Mouse (Mus musculus) heart, embryonic 10.5 days (tissue): ENCODE results near the gene Bcl7c. TPM values are rescaled to one million over a fixed set of nuclear protein-coding genes. Genes with fewer than 3 reads are reported as not detected.

ENCODE experiments used
- DNase-seq: peaks from one replicate; pipeline ENCODE4 v3.0.0-alpha.2; 2017; ENCODE audit warnings: low spot score
- H3K27ac ChIP-seq: fragments of 300-500 bp; sonication (generic); 2 replicates; pipeline ENCODE4 v1.5.1; 2016; ENCODE audit warnings: mild to moderate bottlenecking
- H3K27me3 ChIP-seq: fragments of 300-500 bp; sonication (generic); 2 replicates; pipeline ENCODE4 v1.6.1; 2016; ENCODE audit warnings: mild to moderate bottlenecking; ENCODE audit not compliant: poor library complexity, insufficient read depth, severe bottlenecking
- H3K36me3 ChIP-seq: fragments of 300-500 bp; sonication (generic); 2 replicates; pipeline ENCODE4 v1.6.1; 2016; ENCODE audit warnings: mild to moderate bottlenecking, moderate library complexity
- H3K4me1 ChIP-seq: fragments of 300-500 bp; sonication (generic); 2 replicates; pipeline ENCODE4 v1.6.1; 2016; ENCODE audit warnings: mild to moderate bottlenecking
- H3K4me3 ChIP-seq: fragments of 300-500 bp; sonication (generic); 2 replicates; pipeline ENCODE4 v1.5.1; 2016; ENCODE audit warnings: mild to moderate bottlenecking, moderate library complexity
- H3K9me3 ChIP-seq: fragments of 300-500 bp; sonication (generic); 2 replicates; pipeline ENCODE4 v1.6.1; 2016; ENCODE audit warnings: mild to moderate bottlenecking, moderate library complexity
- WGBS: fragments of 180-500 bp; shearing (Covaris S2); methylation state at CpG from one replicate; pipeline ENCODE4 v1.1.7; 2016; 5-methylcytosine and 5-hydroxymethylcytosine counted together
- polyA plus RNA-seq: library from polyadenylated mRNA; unstranded; fragments of >200 nt; fragmentation: Nextera tagmentation; extraction: Ambion mirVana; gene quantifications from 2 replicates; pipeline ENCODE4 v1.2.1, GENCODE M21; 2016

Gene Bcl7c
- polyA plus RNA-seq, result 32.3 and 59.4 TPM in 2 replicates

GRCm38 (mm10) chr7:127708207-127709078, at the start of gene Bcl7c:
TSS of gene Bcl7c (minus strand) at chr7:127708933.
- Histone ChIP-seq H3K27ac (peak within 1 kb of the TSS; percentile 96), H3K9me3 (no peaks in the 10 kb centered on the region), H3K4me1 (peaks cover 31% of the 10 kb centered on the region), H3K4me3 (peak within 1 kb of the TSS; percentile 81), H3K36me3 (peaks cover 30% of the 10 kb centered on the region), H3K27me3 (no peaks in the 10 kb centered on the region)
- under 1% methylated on average over 88 of the region's 90 CpGs for WGBS
- DNase-seq, result peak; percentile 97

- WGBS, result 86% methylated on average over 7 of the region's 7 CpGs
- peaks cover 6% of the 10 kb centered on the region for H3K4me1 ChIP-seq
- peaks cover 100% of the 10 kb centered on the region for H3K36me3 ChIP-seq
- H3K9me3 ChIP-seq, result no peaks in the 10 kb centered on the region
- DNase-seq, result no peak
- peaks cover 97% of the 10 kb centered on the region for H3K27me3 ChIP-seq
- H3K27ac ChIP-seq, result no peak overlapping the region
- H3K4me3 ChIP-seq, result no peak overlapping the region
Observed at GRCm38 (mm10) chr7:127753741-127754140, 45.0 kb upstream of the Bcl7c start.

GRCm38 (mm10) chr7:127753158-127753557, 44.4 kb upstream of the Bcl7c start:
- Histone ChIP-seq H3K27ac (no peak overlapping the region), H3K4me3 (no peak overlapping the region), H3K9me3 (no peaks in the 10 kb centered on the region), H3K36me3 (peaks cover 100% of the 10 kb centered on the region), H3K27me3 (peaks cover 91% of the 10 kb centered on the region), H3K4me1 (peaks cover 12% of the 10 kb centered on the region)
- no peak for DNase-seq
- WGBS, result 71% methylated on average over 5 of the region's 5 CpGs

GRCm38 (mm10) chr7:127752069-127752468, 43.3 kb upstream of the Bcl7c start:
- 93% methylated on average over 27 of the region's 27 CpGs for WGBS
- no peaks in the 10 kb centered on the region for H3K9me3 ChIP-seq
- no peak overlapping the region for H3K27ac ChIP-seq
- H3K4me1 ChIP-seq, result peaks cover 23% of the 10 kb centered on the region
- H3K4me3 ChIP-seq, result no peak overlapping the region
- DNase-seq, result no peak
- H3K36me3 ChIP-seq, result peaks cover 92% of the 10 kb centered on the region
- H3K27me3 ChIP-seq, result peaks cover 80% of the 10 kb centered on the region

GRCm38 (mm10) chr7:127751619-127752018, 42.9 kb upstream of the Bcl7c start:
- Histone ChIP-seq H3K9me3 (no peaks in the 10 kb centered on the region), H3K4me3 (no peak overlapping the region), H3K27ac (no peak overlapping the region), H3K36me3 (peaks cover 88% of the 10 kb centered on the region), H3K4me1 (peaks cover 27% of the 10 kb centered on the region), H3K27me3 (peaks cover 76% of the 10 kb centered on the region)
- DNase-seq, result peak; percentile 61
- WGBS, result 93% methylated on average over 5 of the region's 5 CpGs

GRCm38 (mm10) chr7:127750131-127751127, 41.7 kb upstream of the Bcl7c start:
- Histone ChIP-seq H3K27ac (no peak overlapping the region), H3K9me3 (no peaks in the 10 kb centered on the region), H3K27me3 (peaks cover 64% of the 10 kb centered on the region), H3K4me1 (peaks cover 27% of the 10 kb centered on the region), H3K36me3 (peaks cover 76% of the 10 kb centered on the region), H3K4me3 (no peak overlapping the region)
- no peak for DNase-seq
- WGBS, result 86% methylated on average over 19 of the region's 19 CpGs

GRCm38 (mm10) chr7:127748235-127748560, 39.5 kb upstream of the Bcl7c start:
- Histone ChIP-seq H3K27ac (peak overlapping the region; percentile 24; the same call in 1 of the 2 replicates), H3K36me3 (peaks cover 54% of the 10 kb centered on the region)
- WGBS, result 91% methylated on average over 28 of the region's 28 CpGs

GRCm38 (mm10) chr7:127747559-127748234, 39.0 kb upstream of the Bcl7c start:
- peaks cover 30% of the 10 kb centered on the region for H3K4me1 ChIP-seq
- DNase-seq, result peak; percentile 73
- 53% methylated on average over 6 of the region's 6 CpGs for WGBS
- H3K4me3 ChIP-seq, result peak overlapping the region; percentile 86
- H3K36me3 ChIP-seq, result peaks cover 49% of the 10 kb centered on the region
- H3K27me3 ChIP-seq, result peaks cover 38% of the 10 kb centered on the region
- peak overlapping the region; percentile 96 for H3K27ac ChIP-seq
- H3K9me3 ChIP-seq, result no peaks in the 10 kb centered on the region

More at GRCm38 (mm10) chr7:127748235-127748560, 39.5 kb upstream of the Bcl7c start:
- H3K9me3 ChIP-seq, result no peaks in the 10 kb centered on the region
- DNase-seq, result no peak
- H3K27me3 ChIP-seq, result peaks cover 43% of the 10 kb centered on the region
- peak overlapping the region; percentile 86; the same call in 1 of the 2 replicates for H3K4me3 ChIP-seq
- peaks cover 30% of the 10 kb centered on the region for H3K4me1 ChIP-seq

- under 1% methylated on average over 46 of the region's 62 CpGs for WGBS
- Histone ChIP-seq H3K27me3 (peaks cover 29% of the 10 kb centered on the region), H3K4me3 (peak overlapping the region; percentile 86), H3K36me3 (peaks cover 40% of the 10 kb centered on the region), H3K9me3 (no peaks in the 10 kb centered on the region), H3K4me1 (peaks cover 30% of the 10 kb centered on the region), H3K27ac (peak overlapping the region; percentile 96)
- DNase-seq, result peak; percentile 81
Observed at GRCm38 (mm10) chr7:127746494-127747491, 38.1 kb upstream of the Bcl7c start.

GRCm38 (mm10) chr7:127745652-127746493, 37.1 kb upstream of the Bcl7c start:
- Histone ChIP-seq H3K27ac (peak overlapping the region; percentile 96), H3K4me3 (peak overlapping the region; percentile 86), H3K4me1 (peaks cover 30% of the 10 kb centered on the region), H3K36me3 (peaks cover 30% of the 10 kb centered on the region), H3K27me3 (peaks cover 20% of the 10 kb centered on the region), H3K9me3 (no peaks in the 10 kb centered on the region)
- peak; percentile 98 for DNase-seq
- WGBS, result under 1% methylated on average over 37 of the region's 39 CpGs

- H3K27ac ChIP-seq, result peak overlapping the region; percentile 96
- H3K4me3 ChIP-seq, result peak overlapping the region; percentile 86
- DNase-seq, result peak; percentile 98
- WGBS, result under 1% methylated on average over 19 of the region's 19 CpGs
- no peaks in the 10 kb centered on the region for H3K9me3 ChIP-seq
- peaks cover 30% of the 10 kb centered on the region for H3K4me1 ChIP-seq
- H3K36me3 ChIP-seq, result peaks cover 24% of the 10 kb centered on the region
- peaks cover 14% of the 10 kb centered on the region for H3K27me3 ChIP-seq
Observed at GRCm38 (mm10) chr7:127745251-127745651, 36.5 kb upstream of the Bcl7c start.
